Mouse (Mus musculus) cerebellum, postnatal 4 days (tissue): Measurements from ENCODE around the gene Trim14.

Experiments used
- DNase-seq, 2 experiments: peaks; one replicate each; pipeline ENCODE4 v3.0.0; 2022; ENCODE audit warnings: low spot score in 2 of 2, mixed read lengths in 1 of 2

Gene Trim14

GRCm38 (mm10) chr4:46562037-46562436 is 26.1 kb upstream of the Trim14 start:
- no peak for DNase-seq

- no peak for DNase-seq
These were observed 24.2 kb upstream of the Trim14 start for GRCm38 (mm10) chr4:46560069-46560705.

DNA sequence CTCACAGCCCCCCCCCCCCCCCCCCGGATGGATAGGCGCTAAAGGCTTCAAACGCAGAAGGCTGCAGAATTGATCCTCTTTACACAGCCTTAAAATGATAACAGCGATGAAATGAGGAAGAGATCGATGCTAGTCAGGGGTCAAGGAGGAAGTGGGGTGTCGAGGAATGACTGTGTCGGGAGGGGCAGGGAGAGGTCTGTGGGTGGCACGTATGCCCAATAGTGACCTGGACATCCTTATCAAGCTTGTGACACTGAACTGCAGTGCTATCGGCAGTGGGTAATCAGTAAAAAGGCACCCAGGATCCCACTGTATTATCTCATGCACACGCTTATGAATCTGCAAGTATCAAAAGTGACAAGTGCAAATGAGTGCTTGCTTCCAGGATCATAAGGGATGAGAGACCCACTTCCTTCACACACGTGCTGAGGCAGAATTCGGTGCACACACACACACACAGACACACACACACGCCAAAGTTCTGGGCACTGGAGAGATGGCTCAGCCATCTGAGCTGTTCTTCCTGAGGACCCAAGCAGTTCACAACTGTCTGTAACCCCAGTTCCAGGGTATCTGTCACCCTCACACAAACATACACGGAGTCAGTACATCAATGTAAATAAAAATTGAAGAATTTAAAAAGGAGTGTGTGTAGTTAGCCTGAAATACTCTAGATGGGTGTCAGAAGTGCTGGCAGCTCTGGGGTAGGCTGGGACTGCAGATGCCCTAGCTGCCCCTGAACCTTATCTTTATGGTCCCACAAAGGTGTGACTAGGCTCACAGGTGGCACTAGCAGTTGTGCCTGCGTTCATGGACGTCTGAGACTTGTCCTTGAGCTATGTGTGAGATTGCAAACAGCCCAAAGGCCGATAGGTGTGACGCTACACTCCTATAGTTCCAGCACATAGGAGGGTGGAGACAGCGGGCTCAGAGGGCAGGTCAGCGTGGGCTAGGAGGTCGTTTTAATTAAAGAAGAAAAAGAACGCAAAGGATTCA is 23.0 kb upstream of the Trim14 start:
- DNase-seq = no peak

DNA sequence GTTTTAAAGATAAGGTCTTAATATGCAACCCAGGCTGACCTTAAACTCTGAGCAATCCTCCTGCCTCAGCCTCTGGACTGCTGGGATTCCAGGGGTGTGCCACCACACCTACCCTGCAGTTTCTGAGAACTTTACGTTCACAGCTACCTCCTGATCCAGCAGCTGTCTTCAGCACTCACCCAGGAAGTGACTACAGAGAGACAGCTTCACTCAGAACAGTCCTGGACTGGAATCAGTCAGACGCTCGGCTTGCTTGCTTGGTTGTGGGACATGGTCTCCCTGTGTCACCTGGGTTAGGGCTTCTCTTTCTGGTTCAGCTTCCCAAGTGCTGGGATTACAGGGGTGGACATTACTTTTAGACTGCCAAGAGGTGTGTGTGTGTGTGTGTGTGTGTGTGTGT is 21.0 kb upstream of the Trim14 start:
- no peak for DNase-seq

GRCm38 (mm10) chr4:46555762-46556161 is 19.8 kb upstream of the Trim14 start:
- no peak for DNase-seq

DNA sequence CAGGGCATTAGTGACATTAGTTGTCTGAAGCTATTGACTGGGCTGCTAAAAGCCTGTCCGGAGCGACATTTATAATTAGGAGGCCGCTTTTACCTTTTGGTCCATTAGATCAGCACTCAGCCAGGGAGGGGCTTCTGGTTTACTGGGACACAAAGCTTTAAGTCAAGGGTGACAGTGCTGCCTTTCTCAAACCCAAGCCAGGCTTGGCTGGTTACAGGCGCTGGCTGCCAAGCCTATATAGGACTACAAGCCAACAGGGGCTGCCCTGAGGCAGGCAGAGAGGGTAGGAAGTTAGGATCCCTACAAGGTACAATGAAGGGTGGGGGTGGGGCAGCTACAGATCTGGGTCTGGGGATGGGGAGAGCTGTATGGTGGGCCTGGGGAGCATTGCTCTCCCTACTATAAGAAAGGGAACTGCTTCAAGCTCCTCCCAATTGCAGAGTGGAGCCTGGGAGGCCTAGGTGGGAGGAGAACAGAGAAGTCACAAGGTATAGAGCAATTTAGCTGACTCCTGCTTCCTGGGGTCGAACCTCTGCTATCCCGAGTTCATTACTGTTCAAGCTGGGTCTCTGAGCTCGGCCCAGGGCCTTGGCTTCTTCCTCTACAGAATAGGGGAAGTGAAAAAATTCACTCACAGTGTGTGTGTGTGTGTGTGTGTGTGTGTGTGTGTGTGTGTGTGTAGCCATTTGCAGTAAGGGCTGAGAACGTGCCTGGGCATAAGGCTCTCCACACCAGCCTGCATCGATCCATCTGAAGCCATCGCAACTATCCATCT is 18.5 kb upstream of the Trim14 start:
- DNase-seq = no peak

- no peak for DNase-seq
These were observed 17.9 kb upstream of the Trim14 start for GRCm38 (mm10) chr4:46553864-46554263.

- no peak for DNase-seq
These were observed 14.5 kb upstream of the Trim14 start for GRCm38 (mm10) chr4:46550406-46550805.

- DNase-seq = no peak
These were observed 14.0 kb upstream of the Trim14 start for GRCm38 (mm10) chr4:46549979-46550378.

- DNase-seq = no peak
These were observed 10.8 kb upstream of the Trim14 start for GRCm38 (mm10) chr4:46546709-46547108.

GRCm38 (mm10) chr4:46545498-46545897 is 9.6 kb upstream of the Trim14 start:
- DNase-seq = no peak

- DNase-seq = peak in 1 of 2 experiments; percentile 55
These were observed 8.4 kb upstream of the Trim14 start for GRCm38 (mm10) chr4:46544313-46544712.

DNA sequence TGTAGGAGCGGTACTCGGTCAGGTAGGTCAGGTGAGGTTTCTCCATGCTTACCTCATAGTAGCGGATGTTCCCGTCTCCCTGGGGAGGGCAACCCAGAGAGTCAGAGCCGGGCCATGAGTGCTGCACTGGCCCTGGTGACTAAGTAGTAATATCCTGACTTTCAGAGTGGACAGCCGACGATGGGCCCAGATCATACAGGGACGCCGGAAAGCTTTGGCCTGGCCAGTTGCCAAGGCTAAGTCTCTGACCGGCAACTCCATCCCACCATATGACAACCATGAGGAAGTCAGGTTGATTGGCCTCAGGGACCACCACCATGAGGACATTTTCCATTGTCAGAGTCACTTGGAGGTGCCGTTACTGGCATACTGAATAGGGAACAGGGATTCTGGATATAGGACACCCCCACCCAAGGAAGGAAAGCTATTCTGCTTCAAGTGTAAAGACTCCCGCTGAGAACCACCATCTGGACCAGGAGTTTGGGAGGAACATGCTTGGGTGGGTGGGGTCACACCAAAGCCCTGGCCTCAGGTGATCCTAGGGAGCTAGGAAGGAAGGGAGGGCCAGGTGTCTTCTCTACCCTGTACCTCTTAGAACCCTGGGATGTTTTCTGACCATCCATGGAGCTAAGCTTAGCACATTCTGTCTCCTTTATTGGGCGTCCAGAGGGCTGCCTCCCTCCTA is 7.6 kb upstream of the Trim14 start:
- DNase-seq = no peak

DNA sequence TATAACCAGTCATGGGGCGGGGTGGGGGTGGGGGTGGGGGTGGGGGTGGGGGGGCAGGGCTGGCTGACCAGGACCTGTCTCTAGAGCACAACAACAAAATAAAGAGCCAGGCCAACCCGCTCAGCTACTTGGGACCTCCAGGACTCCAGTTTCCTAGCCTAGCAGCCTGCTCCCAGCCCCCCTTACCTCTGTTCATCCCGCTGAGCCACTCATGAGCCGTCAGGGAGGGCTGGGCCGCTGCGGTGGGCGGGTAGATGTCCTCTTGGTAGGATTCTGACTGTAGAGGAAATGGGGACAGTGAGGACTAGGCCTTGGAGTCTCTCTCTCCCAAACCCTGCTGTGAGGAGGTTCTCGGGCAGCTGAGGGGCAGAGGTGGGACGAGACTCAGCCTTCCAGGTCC is 5.8 kb upstream of the Trim14 start:
- DNase-seq = no peak

- DNase-seq = no peak
These were observed 3.2 kb upstream of the Trim14 start for GRCm38 (mm10) chr4:46539167-46539566.

DNA sequence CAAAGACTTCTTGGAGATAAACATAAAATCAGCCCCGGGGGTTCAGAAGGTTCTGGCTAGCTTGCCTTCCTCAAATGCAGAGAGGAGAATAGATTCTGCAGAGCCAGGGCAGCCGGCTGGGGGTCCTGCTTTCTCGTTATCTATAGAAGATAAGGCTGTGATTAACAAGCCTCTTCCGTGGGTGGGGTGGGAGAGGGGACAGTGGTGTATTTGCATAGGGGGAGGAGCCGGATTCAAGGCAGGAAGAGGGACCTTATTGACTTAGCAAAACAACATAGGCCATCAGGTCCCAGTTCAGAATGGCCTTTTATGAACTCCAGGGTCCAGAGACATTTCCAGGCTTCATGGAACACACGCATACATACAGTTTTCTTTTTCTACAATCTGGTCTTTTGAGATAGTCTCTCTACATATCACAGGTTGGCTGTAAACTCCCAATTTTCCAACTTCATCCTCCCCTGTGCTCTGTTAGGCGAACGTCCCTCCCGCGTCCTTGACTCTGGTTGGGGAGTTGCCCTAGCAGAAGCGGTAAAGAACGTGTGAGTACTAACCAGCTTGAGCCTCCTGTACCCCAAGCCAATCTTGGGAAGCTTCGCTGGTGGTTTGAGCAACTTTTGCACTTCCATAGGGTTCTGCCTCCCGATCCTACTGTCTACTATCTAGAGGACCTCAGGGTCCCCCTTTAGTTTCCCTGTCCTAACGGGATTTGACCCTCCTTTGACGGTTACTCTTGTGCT is 679 bp downstream of the Trim14 start:
- DNase-seq = no peak

- DNase-seq = no peak
These were observed 1.8 kb downstream of the Trim14 start for GRCm38 (mm10) chr4:46533934-46534720.

DNA sequence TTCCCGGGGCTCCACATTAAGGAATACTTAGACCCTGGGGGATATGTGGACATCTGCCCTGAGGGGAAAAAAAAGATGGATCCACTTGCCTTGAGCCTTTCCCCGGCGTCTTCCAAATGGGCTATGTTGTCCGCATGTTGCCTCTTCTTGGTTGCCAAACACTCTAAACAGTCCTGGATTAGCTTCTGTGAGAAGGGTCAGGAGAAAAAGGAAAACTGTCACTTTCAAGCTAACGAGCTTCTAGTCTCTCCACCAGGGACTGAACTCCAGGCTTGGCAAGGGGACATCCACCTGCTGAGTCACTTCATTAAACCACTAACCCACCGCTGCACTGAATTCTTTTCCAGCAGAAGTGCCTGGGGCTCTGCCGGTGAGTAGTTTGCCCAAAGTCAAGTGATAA is 3.0 kb downstream of the Trim14 start:
- no peak for DNase-seq

- no peak for DNase-seq
These were observed 3.4 kb downstream of the Trim14 start for GRCm38 (mm10) chr4:46532511-46532910.

DNA sequence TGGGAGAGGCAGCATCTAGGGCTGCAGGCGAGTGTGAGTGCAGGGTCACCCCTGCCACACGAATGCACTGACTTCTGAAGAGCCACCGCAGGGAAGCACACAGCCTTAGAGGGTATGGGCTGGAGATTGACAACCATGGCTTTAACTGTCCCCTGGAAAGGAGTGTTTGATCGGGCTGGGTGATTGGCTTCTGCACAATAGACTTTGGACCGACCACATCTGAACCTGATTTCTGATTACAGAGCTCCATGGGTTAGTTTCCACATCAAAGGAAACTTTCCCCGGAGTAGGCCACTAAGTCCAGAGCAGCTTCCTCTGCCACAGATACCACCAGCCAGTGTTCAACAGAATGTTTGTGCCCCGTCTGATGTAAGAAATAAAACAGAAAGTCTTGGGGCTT is 6.2 kb downstream of the Trim14 start:
- DNase-seq = no peak
